ENCODE assay signal across 28 mouse cellular contexts in the genomic region with DNA sequence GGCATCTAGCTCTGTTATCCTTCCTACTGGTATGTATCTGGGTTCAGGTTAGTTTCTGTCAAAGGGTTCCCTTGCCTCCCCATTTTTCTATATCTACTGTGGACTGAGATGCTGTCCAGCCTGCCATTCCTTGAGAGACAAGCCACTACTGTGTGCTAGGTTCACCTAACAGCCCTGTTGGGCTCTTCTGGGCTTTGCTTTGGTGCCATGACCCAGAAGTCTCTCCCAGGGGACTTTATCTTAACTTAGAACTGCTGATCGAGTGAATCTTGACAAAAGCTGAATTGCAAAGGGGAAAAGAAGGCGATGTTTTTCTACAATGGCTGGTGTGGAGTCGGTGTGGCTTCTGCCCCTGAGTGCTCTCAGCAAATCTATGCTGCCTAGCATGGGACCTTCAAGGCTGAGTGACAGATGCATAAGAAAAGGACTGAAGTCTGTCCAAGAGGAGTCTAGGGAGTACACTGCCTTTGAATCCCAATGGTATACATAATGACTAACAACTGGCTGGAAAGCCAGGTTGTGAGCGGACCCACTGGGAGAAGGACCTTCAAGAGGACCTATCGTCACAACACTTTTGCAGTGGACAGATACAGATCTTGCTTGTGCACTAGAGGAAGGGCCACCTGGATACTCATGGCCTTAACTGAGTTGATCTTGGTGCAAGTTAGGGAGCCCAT. TPM values are rescaled to one million over a fixed set of nuclear protein-coding genes. Genes with fewer than 3 reads are reported as not detected.
A peak's percentile ranks its signal among the peaks of the same experiment; 100 is the strongest.
DNase-seq lines count a peak whose midpoint lies in the region; ATAC-seq and TF ChIP-seq lines count a peak whose summit lies in the region.
"Had no signal": no experiment of that assay in that cellular context is flagged by ENCODE, and none has a peak within 500 bp of the region (broad histone marks: within the 10 kb centered on the region; RNA-seq: fewer than 3 reads in every experiment).

No protein-coding gene starts in this region.

- peak overlapping the region; percentile 44; the same call in 1 of the 2 replicates for H3K9ac ChIP-seq in heart, embryonic 13.5 days
- H3K9ac ChIP-seq in heart, embryonic 12.5 days, result no peak overlapping the region
- H3K9ac ChIP-seq in ES-Bruce4 (ENCODE audit: low read depth, poor library complexity, severe bottlenecking), result no peak overlapping the region
- H3K9ac ChIP-seq in liver, embryonic 12.5 days, result peak overlapping the region; percentile 46; the same call in 1 of the 2 replicates
- H3K9ac ChIP-seq in liver, postnatal 0 days (replicated peaks), result no peak overlapping the region
- no peak overlapping the region for H3K9ac ChIP-seq in intestine, embryonic 15.5 days
- H3K9ac ChIP-seq: hindbrain, embryonic 13.5 days; limb, embryonic 12.5 days; neural tube, embryonic 12.5 days had no signal

- ATAC-seq in heart, embryonic 13.5 days (ENCODE audit: extremely low read depth, insufficient number of reproducible peaks, low FRiP score, low TSS enrichment), result no peak
- ATAC-seq in heart, embryonic 12.5 days (ENCODE audit: insufficient number of reproducible peaks, low FRiP score), result no peak
- ATAC-seq in liver, embryonic 12.5 days, result peak; percentile 14; the same call in 1 of the 2 replicates
- ATAC-seq in liver, postnatal 0 days, result no peak
- no peak for ATAC-seq in intestine, embryonic 15.5 days
- ATAC-seq: forebrain, embryonic 14.5 days; midbrain, embryonic 16.5 days; Patski had no signal

- 66% methylated on average over 5 of the region's 5 CpGs for WGBS in heart, embryonic 13.5 days
- 67% methylated on average over 5 of the region's 5 CpGs for WGBS in heart, embryonic 12.5 days
- 51% methylated on average over 5 of the region's 5 CpGs for WGBS in liver, embryonic 12.5 days (ENCODE audit: insufficient replicate concordance)
- 63% methylated on average over 5 of the region's 5 CpGs for WGBS in liver, postnatal 0 days (ENCODE audit: insufficient replicate concordance)
- 74% methylated on average over 5 of the region's 5 CpGs for WGBS in intestine, embryonic 15.5 days

- no peaks in the 10 kb centered on the region for H3K9me3 ChIP-seq in heart, embryonic 13.5 days
- no peaks in the 10 kb centered on the region for H3K9me3 ChIP-seq in heart, embryonic 12.5 days (replicated peaks)
- H3K9me3 ChIP-seq in ES-Bruce4 (replicated peaks; ENCODE audit: control insufficient read depth, insufficient read depth, low read length, poor library complexity, severe bottlenecking), result no peaks in the 10 kb centered on the region
- no peaks in the 10 kb centered on the region for H3K9me3 ChIP-seq in liver, embryonic 12.5 days (replicated peaks)
- no peaks in the 10 kb centered on the region for H3K9me3 ChIP-seq in liver, postnatal 0 days (ENCODE audit: low read length)
- no peaks in the 10 kb centered on the region for H3K9me3 ChIP-seq in intestine, embryonic 15.5 days
- H3K9me3 ChIP-seq: heart, embryonic 10.5 days; hindbrain, embryonic 13.5 days; limb, embryonic 12.5 days; neural tube, embryonic 12.5 days had no signal

- peaks cover 39% of the 10 kb centered on the region for H3K4me1 ChIP-seq in heart, embryonic 13.5 days
- peaks cover 39% of the 10 kb centered on the region for H3K4me1 ChIP-seq in heart, embryonic 12.5 days (replicated peaks)
- no peaks in the 10 kb centered on the region for H3K4me1 ChIP-seq in ES-Bruce4 (ENCODE audit: control insufficient read depth, insufficient read depth, low read length)
- peaks cover 75% of the 10 kb centered on the region for H3K4me1 ChIP-seq in liver, embryonic 12.5 days
- H3K4me1 ChIP-seq in liver, postnatal 0 days (ENCODE audit: insufficient read depth), result peaks cover 11% of the 10 kb centered on the region
- H3K4me1 ChIP-seq in intestine, embryonic 15.5 days (replicated peaks), result peaks cover 12% of the 10 kb centered on the region; the same call in 1 of the 2 replicates

- no peak overlapping the region for H3K4me2 ChIP-seq in heart, embryonic 13.5 days
- no peak overlapping the region for H3K4me2 ChIP-seq in heart, embryonic 12.5 days
- peak overlapping the region; percentile 35 for H3K4me2 ChIP-seq in liver, embryonic 12.5 days
- H3K4me2 ChIP-seq in liver, postnatal 0 days (ENCODE audit: low read depth, low read length), result peak overlapping the region; percentile 22; the same call in 1 of the 2 replicates
- H3K4me2 ChIP-seq in intestine, embryonic 15.5 days (replicated peaks), result no peak overlapping the region
- H3K4me2 ChIP-seq: hindbrain, embryonic 13.5 days; limb, embryonic 12.5 days; neural tube, embryonic 12.5 days had no signal

- DNase-seq in liver, postnatal 0 days, result no peak
- no peak for DNase-seq in ovary, adult 18-20 months (ENCODE audit: low spot score)
- DNase-seq in thymus, postnatal 25 days, result no peak
- DNase-seq: adrenal gland, adult 2 months; adrenal gland, postnatal 36 days; cerebellum, adult 2 months; cerebellum, postnatal 14 days; gastrocnemius, postnatal 25 days; heart, adult 11 months; heart, postnatal 4 days; kidney, adult 11 months; kidney, postnatal 14 days; lung, adult 18-20 months; lung, postnatal 10 days; right cerebral cortex, postnatal 4 days had no signal

- no peak overlapping the region for H3K4me3 ChIP-seq in heart, embryonic 13.5 days
- H3K4me3 ChIP-seq in heart, embryonic 12.5 days, result no peak overlapping the region
- H3K4me3 ChIP-seq in ES-Bruce4 (ENCODE audit: low read depth, low read length), result no peak overlapping the region
- 0 out of 2 replicates have a peak overlapping the region, but pooled peaks have one; percentile 7 for H3K4me3 ChIP-seq in liver, embryonic 12.5 days
- H3K4me3 ChIP-seq in liver, postnatal 0 days (ENCODE audit: low read depth, low read length), result no peak overlapping the region
- H3K4me3 ChIP-seq in intestine, embryonic 15.5 days (replicated peaks), result no peak overlapping the region
- H3K4me3 ChIP-seq: heart, embryonic 10.5 days; hindbrain, embryonic 13.5 days; limb, embryonic 12.5 days; neural tube, embryonic 12.5 days had no signal

- H3K36me3 ChIP-seq in heart, embryonic 13.5 days, result peaks cover 48% of the 10 kb centered on the region
- peaks cover 39% of the 10 kb centered on the region for H3K36me3 ChIP-seq in heart, embryonic 12.5 days
- H3K36me3 ChIP-seq in ES-Bruce4 (ENCODE audit: control insufficient read depth, insufficient read depth, low read length, poor library complexity, severe bottlenecking), result peaks cover 41% of the 10 kb centered on the region
- H3K36me3 ChIP-seq in liver, embryonic 12.5 days, result peaks cover 62% of the 10 kb centered on the region
- peaks cover 45% of the 10 kb centered on the region for H3K36me3 ChIP-seq in liver, postnatal 0 days (replicated peaks; ENCODE audit: insufficient read depth, low read length)
- H3K36me3 ChIP-seq in intestine, embryonic 15.5 days, result peaks cover 2% of the 10 kb centered on the region

- TF ChIP-seq POLR2A in ES-Bruce4 (IDR thresholded peaks at IDR 0.05; ENCODE audit: insufficient read depth, low read length), result no peak

- no peak for TF ChIP-seq CTCF in ES-Bruce4 (IDR thresholded peaks at IDR 0.05; ENCODE audit: low read depth, low read length)
- TF ChIP-seq CTCF in liver, postnatal 0 days (IDR thresholded peaks at IDR 0.05; ENCODE audit: low read depth), result no peak

- TF ChIP-seq EP300 in ES-Bruce4 (IDR thresholded peaks at IDR 0.05; ENCODE audit: insufficient read depth, low read depth, low read length), result no peak
- TF ChIP-seq EP300 in liver, postnatal 0 days (IDR thresholded peaks at IDR 0.05; ENCODE audit: low read depth), result no peak

- H3K27me3 ChIP-seq in heart, embryonic 13.5 days (replicated peaks), result no peaks in the 10 kb centered on the region
- no peaks in the 10 kb centered on the region for H3K27me3 ChIP-seq in heart, embryonic 12.5 days (replicated peaks)
- H3K27me3 ChIP-seq in ES-Bruce4 (ENCODE audit: control insufficient read depth, insufficient read depth, low read length, poor library complexity, severe bottlenecking), result no peaks in the 10 kb centered on the region
- no peaks in the 10 kb centered on the region for H3K27me3 ChIP-seq in liver, embryonic 12.5 days (replicated peaks)
- no peaks in the 10 kb centered on the region for H3K27me3 ChIP-seq in liver, postnatal 0 days (ENCODE audit: insufficient read depth, low read length)
- no peaks in the 10 kb centered on the region for H3K27me3 ChIP-seq in intestine, embryonic 15.5 days (replicated peaks)
- H3K27me3 ChIP-seq: hindbrain, embryonic 13.5 days; limb, embryonic 12.5 days; neural tube, embryonic 12.5 days; Patski had no signal

- H3K27ac ChIP-seq in heart, embryonic 13.5 days (replicated peaks), result no peak overlapping the region; the same call in 1 of the 2 replicates
- H3K27ac ChIP-seq in heart, embryonic 12.5 days (ENCODE audit: poor library complexity, severe bottlenecking), result no peak overlapping the region
- H3K27ac ChIP-seq in ES-Bruce4 (ENCODE audit: insufficient read depth, low read length), result 0 out of 2 replicates have a peak overlapping the region, but pooled peaks have one; percentile 39
- peak overlapping the region; percentile 83 for H3K27ac ChIP-seq in liver, embryonic 12.5 days
- H3K27ac ChIP-seq in liver, postnatal 0 days (ENCODE audit: low read depth), result peak overlapping the region; percentile 68
- H3K27ac ChIP-seq in intestine, embryonic 15.5 days, result no peak overlapping the region
- H3K27ac ChIP-seq: heart, embryonic 10.5 days; hindbrain, embryonic 13.5 days; limb, embryonic 12.5 days; macrophage; neural tube, embryonic 12.5 days had no signal

RNA-seq across cellular contexts. Expression of gene Rrm2, which starts 6.7 kb away (rescaled TPM):
- 248 and 263 TPM in 2 replicates for polyA plus RNA-seq in heart, embryonic 13.5 days (2015; fragmentation: Nextera tagmentation; extraction: Ambion mirVana)
- 280 and 281 TPM in 2 replicates for polyA plus RNA-seq in heart, embryonic 12.5 days (2016; fragmentation: Nextera tagmentation; extraction: Ambion mirVana)
- polyA plus RNA-seq in ES-Bruce4 (2011; ENCODE audit: insufficient read depth, insufficient read length, low read depth, missing spikeins), result 297 and 319 TPM in 2 replicates
- polyA plus RNA-seq in liver, embryonic 12.5 days (2016; fragmentation: Nextera tagmentation; extraction: Ambion mirVana), result 531 and 552 TPM in 2 replicates
- 235 and 276 TPM in 2 replicates for polyA plus RNA-seq in liver, postnatal 0 days (2015; fragmentation: Nextera tagmentation; extraction: Ambion mirVana)
- polyA plus RNA-seq in intestine, embryonic 15.5 days (2015; fragmentation: Nextera tagmentation; extraction: Ambion mirVana), result 161 and 178 TPM in 2 replicates

RNA-seq across cellular contexts. Expression of gene Cys1, which starts 33.1 kb away (rescaled TPM):
- polyA plus RNA-seq in heart, embryonic 13.5 days (2015; fragmentation: Nextera tagmentation; extraction: Ambion mirVana), result 0.56 and 1.2 TPM in 2 replicates
- polyA plus RNA-seq in heart, embryonic 12.5 days (2016; fragmentation: Nextera tagmentation; extraction: Ambion mirVana), result 0.76 and 1.0 TPM in 2 replicates
- not detected in 2 replicates for polyA plus RNA-seq in ES-Bruce4 (2011; ENCODE audit: insufficient read depth, insufficient read length, low read depth, missing spikeins)
- polyA plus RNA-seq in liver, embryonic 12.5 days (2016; fragmentation: Nextera tagmentation; extraction: Ambion mirVana), result 0.56 and 1.0 TPM in 2 replicates
- 0.31 and 0.50 TPM in 2 replicates for polyA plus RNA-seq in liver, postnatal 0 days (2015; fragmentation: Nextera tagmentation; extraction: Ambion mirVana)
- polyA plus RNA-seq in intestine, embryonic 15.5 days (2015; fragmentation: Nextera tagmentation; extraction: Ambion mirVana), result 2.1 and 2.3 TPM in 2 replicates
- polyA plus RNA-seq: macrophage had no signal

Comparison
In these comparisons a context has a peak if more than half of its experiments do, and no peak if none do; other contexts are left out.
1. H3K9ac ChIP-seq: peak in heart, embryonic 13.5 days (single experiment) and liver, embryonic 12.5 days (single experiment); none in heart, embryonic 12.5 days (single experiment), ES-Bruce4 (single experiment), liver, postnatal 0 days (single experiment) and intestine, embryonic 15.5 days (single experiment).
2. H3K27ac ChIP-seq: peak in ES-Bruce4 (single experiment), liver, embryonic 12.5 days (single experiment) and liver, postnatal 0 days (single experiment); none in heart, embryonic 13.5 days (single experiment), heart, embryonic 12.5 days (single experiment) and intestine, embryonic 15.5 days (single experiment).
3. H3K4me2 ChIP-seq: peak in liver, embryonic 12.5 days (single experiment) and liver, postnatal 0 days (single experiment); none in heart, embryonic 13.5 days (single experiment), heart, embryonic 12.5 days (single experiment) and intestine, embryonic 15.5 days (single experiment).